Mouse (Mus musculus) kidney, embryonic 14.5 days (tissue): Measurements from ENCODE around the gene Foxn4. TPM values are rescaled to one million over a fixed set of nuclear protein-coding genes. Genes with fewer than 3 reads are reported as not detected.

Experiments
- ATAC-seq: fragments of 200-750 bp; cut with Nextera tagmentation; 2 replicates; pipeline ENCODE4 v1.8.0; 2017; ENCODE audit warnings: moderate number of reproducible peaks, mild to moderate bottlenecking, moderate TSS enrichment, moderate library complexity; ENCODE audit not compliant: low FRiP score, low TSS enrichment
- H3K27ac ChIP-seq: fragments of 300-500 bp; sonication (generic); 2 replicates; pipeline ENCODE4 v1.5.1; 2014; ENCODE audit warnings: low read depth, mild to moderate bottlenecking, low read length, moderate library complexity, mixed read lengths
- H3K27me3 ChIP-seq: fragments of 300-500 bp; sonication (generic); 2 replicates; pipeline ENCODE4 v1.6.1; 2014; ENCODE audit warnings: mild to moderate bottlenecking, low read length; ENCODE audit not compliant: control insufficient read depth, insufficient read depth
- H3K36me3 ChIP-seq: fragments of 300-500 bp; sonication (generic); 2 replicates; pipeline ENCODE4 v1.6.1; 2014; ENCODE audit warnings: low read length, mixed read lengths; ENCODE audit not compliant: control insufficient read depth, insufficient read depth
- H3K4me1 ChIP-seq: fragments of 300-500 bp; sonication (generic); 2 replicates; pipeline ENCODE4 v1.6.1; 2014; ENCODE audit warnings: low read length, mixed read lengths; ENCODE audit not compliant: control insufficient read depth, insufficient read depth
- H3K4me2 ChIP-seq: fragments of 300-500 bp; sonication (generic); replicated peaks from 2 replicates; pipeline ENCODE4 v1.6.1; 2014; ENCODE audit warnings: low read depth, mild to moderate bottlenecking, low read length
- H3K4me3 ChIP-seq: fragments of 300-500 bp; sonication (generic); 2 replicates; pipeline ENCODE4 v1.5.1; 2014; ENCODE audit warnings: mild to moderate bottlenecking, low read length
- H3K9ac ChIP-seq: fragments of 300-500 bp; sonication (generic); 2 replicates; pipeline ENCODE4 v1.6.1; 2014; ENCODE audit warnings: low read depth, mild to moderate bottlenecking, low read length, moderate library complexity
- H3K9me3 ChIP-seq: fragments of 300-500 bp; sonication (generic); 2 replicates; pipeline ENCODE4 v1.6.1; 2016; ENCODE audit warnings: low read length; ENCODE audit not compliant: control insufficient read depth
- WGBS: fragments of 180-500 bp; shearing (Covaris S2); extraction: QIAGEN DNeasy Blood & Tissue Kit; methylation state at CpG from one replicate; pipeline ENCODE4 v1.1.7; 2014; 5-methylcytosine and 5-hydroxymethylcytosine counted together
- polyA plus RNA-seq: library from polyadenylated mRNA; unstranded; fragments of >200 nt; fragmentation: Nextera tagmentation; extraction: Ambion mirVana; gene quantifications from 2 replicates; pipeline ENCODE4 v1.2.1, GENCODE M21; 2014

Gene Foxn4
- polyA plus RNA-seq, 1 experiment from 2014 or later: not detected

DNA sequence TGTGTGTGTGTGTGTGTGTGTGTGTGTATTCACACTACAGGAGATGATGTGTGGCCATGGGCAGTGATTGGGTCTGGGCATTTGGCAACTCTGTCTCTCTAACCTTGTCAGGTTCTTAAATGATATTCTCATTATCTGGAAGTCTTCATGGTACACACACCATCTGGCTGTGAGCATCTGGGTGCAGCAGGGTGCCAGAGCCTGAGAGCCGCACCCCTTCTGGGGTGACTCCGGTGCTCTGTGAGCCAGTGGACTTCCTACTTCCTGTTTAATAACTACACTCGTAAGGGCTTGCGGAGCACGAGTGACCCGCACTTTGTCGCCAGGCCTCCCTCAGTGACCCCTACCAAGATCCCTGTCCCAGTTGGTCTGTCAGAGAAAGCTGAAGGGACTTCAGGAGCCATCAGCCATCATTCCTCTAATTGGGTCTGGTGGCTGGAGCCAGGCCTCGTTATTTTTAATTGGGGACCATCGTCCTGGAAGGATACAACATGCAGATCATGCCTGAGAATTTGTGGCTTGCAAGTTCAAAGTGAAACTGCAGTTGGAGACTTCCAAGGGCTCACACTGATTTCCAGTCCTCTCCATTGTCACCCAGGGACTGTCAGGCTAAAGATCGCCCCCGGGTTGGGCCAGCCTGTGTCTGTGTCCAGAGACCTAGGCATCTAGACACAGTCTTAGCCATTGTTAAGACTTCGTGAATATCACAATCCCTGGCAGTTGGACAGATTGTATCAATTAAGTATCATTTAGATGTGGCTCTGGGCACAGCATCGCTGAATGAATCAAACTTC, 11.2 kb upstream of the Foxn4 start:
- WGBS: 70% methylated on average over 13 of the region's 13 CpGs
- Histone ChIP-seq H3K9ac (no peak overlapping the region), H3K4me1 (no peaks in the 10 kb centered on the region), H3K9me3 (no peaks in the 10 kb centered on the region), H3K27ac (no peak overlapping the region), H3K27me3 (peaks cover 4% of the 10 kb centered on the region; the same call in 1 of the 2 replicates), H3K4me3 (no peak overlapping the region), H3K4me2 (no peak overlapping the region), H3K36me3 (no peaks in the 10 kb centered on the region)
- ATAC-seq: no peak

DNA sequence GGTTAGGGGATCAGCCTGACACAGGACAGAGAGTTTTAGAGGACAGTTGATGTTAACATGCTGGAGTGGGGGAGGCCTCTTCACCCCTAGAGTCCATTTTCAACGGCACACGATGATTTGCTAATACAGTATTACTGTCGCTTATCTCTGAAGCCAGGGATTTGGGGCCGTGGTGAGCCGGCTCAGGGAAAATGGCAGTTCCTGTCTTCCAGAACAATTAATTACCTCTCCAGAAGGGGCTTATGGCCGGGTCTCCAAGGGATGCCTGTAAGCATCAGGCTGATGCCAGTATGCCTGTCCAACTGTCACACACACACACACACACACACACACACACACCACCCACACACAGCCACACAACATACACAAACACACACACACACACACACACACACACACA, 8.7 kb upstream of the Foxn4 start:
- ATAC-seq: no peak
- no peaks in the 10 kb centered on the region for H3K9me3 ChIP-seq
- H3K27me3 ChIP-seq: peaks cover 8% of the 10 kb centered on the region; the same call in 1 of the 2 replicates
- H3K36me3 ChIP-seq: no peaks in the 10 kb centered on the region
- H3K9ac ChIP-seq: no peak overlapping the region
- no peak overlapping the region for H3K27ac ChIP-seq
- WGBS: 52% methylated on average over 6 of the region's 6 CpGs
- H3K4me1 ChIP-seq: no peaks in the 10 kb centered on the region
- H3K4me2 ChIP-seq: no peak overlapping the region
- H3K4me3 ChIP-seq: no peak overlapping the region

DNA sequence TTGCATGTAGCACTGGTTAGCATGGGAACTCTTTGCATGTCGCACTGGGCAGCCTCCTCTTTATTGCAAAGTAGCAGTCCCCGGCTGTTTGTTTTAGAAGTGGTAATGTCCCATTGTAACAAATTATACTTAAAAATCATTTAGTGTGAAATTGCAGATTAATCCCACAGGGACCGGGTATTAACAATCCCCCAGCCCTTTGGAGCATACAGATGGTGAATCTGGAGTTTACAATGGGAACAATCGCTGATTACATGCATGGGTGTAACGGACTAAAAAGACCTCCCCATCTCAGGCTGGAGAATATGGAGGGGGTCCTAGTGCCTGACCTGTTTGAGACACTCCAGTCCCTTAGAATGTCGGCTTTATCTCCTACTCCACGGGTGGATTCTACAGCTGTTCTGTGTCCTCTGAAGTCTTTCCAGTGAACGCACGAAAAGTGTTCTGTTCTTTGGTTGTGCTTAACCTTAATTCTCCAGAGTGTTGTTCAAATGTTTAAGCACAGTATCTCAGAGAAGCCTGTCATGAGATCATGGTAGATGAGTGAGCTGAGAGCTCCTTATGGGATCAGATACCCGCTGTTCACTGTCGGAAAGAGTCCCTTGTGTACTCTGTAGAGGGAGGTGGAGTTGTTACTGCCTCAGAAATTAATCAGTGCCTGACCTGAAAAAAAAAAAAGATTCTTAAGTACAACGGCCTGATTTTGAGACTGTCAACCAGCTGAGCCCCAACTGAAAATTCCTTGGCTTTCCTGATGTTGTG, 6.0 kb upstream of the Foxn4 start:
- Histone ChIP-seq H3K27ac (no peak overlapping the region), H3K4me3 (no peak overlapping the region), H3K36me3 (no peaks in the 10 kb centered on the region), H3K9ac (no peak overlapping the region), H3K27me3 (peaks cover 36% of the 10 kb centered on the region), H3K4me1 (no peaks in the 10 kb centered on the region), H3K4me2 (no peak overlapping the region), H3K9me3 (no peaks in the 10 kb centered on the region)
- ATAC-seq: no peak
- WGBS: 59% methylated on average over 12 of the region's 12 CpGs

- Histone ChIP-seq H3K4me1 (peaks cover 7% of the 10 kb centered on the region), H3K27ac (no peak overlapping the region), H3K4me2 (no peak overlapping the region), H3K36me3 (no peaks in the 10 kb centered on the region), H3K4me3 (no peak overlapping the region), H3K9ac (no peak overlapping the region), H3K9me3 (no peaks in the 10 kb centered on the region), H3K27me3 (peaks cover 68% of the 10 kb centered on the region)
- WGBS: 26% methylated on average over 16 of the region's 16 CpGs
- ATAC-seq: no peak
Observed at GRCm38 (mm10) chr5:114275991-114276390, 2.4 kb upstream of the Foxn4 start.

- no peak for ATAC-seq
- no peak overlapping the region for H3K4me2 ChIP-seq
- no peaks in the 10 kb centered on the region for H3K36me3 ChIP-seq
- WGBS: 19% methylated on average over 8 of the region's 8 CpGs
- no peak overlapping the region for H3K4me3 ChIP-seq
- no peak overlapping the region for H3K9ac ChIP-seq
- no peak overlapping the region for H3K27ac ChIP-seq
- H3K4me1 ChIP-seq: peaks cover 7% of the 10 kb centered on the region
- peaks cover 68% of the 10 kb centered on the region for H3K27me3 ChIP-seq
- H3K9me3 ChIP-seq: no peaks in the 10 kb centered on the region
Observed at GRCm38 (mm10) chr5:114275339-114275738, 1.7 kb upstream of the Foxn4 start.

- 11% methylated on average over 12 of the region's 12 CpGs for WGBS
- H3K27ac ChIP-seq: no peak overlapping the region
- H3K36me3 ChIP-seq: no peaks in the 10 kb centered on the region
- H3K4me1 ChIP-seq: peaks cover 7% of the 10 kb centered on the region
- no peaks in the 10 kb centered on the region for H3K9me3 ChIP-seq
- H3K4me3 ChIP-seq: no peak overlapping the region
- H3K9ac ChIP-seq: no peak overlapping the region
- H3K27me3 ChIP-seq: peaks cover 37% of the 10 kb centered on the region
- H3K4me2 ChIP-seq: no peak overlapping the region
- no peak for ATAC-seq
Observed at GRCm38 (mm10) chr5:114269984-114270383, 3.6 kb downstream of the Foxn4 start.

DNA sequence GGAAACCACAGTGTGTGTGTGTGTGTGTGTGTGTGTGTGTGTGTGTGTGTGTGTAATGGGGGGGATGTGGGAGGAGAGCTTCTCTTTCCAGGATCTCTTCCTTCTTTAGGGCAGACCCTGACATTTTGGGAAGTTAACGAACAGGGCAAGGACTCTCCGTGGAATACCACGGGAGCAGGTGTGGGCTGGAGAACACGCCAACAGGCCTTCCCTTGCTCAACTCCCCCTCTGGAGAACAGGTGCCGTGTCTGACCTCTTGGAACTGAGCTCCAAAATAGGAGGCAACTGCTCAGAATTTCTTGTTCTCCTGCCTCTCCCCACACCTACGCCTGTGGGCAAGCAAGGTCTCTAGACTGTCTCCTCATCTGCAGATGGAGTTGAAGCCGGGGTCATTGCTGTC, 4.1 kb downstream of the Foxn4 start:
- WGBS: 52% methylated on average over 7 of the region's 7 CpGs
- ATAC-seq: no peak

GRCm38 (mm10) chr5:114268646-114269045, 5.0 kb downstream of the Foxn4 start:
- ATAC-seq: no peak

More for the DNA sequence above, 4.1 kb downstream of the Foxn4 start:
- Histone ChIP-seq H3K4me3 (no peak overlapping the region), H3K4me1 (peaks cover 7% of the 10 kb centered on the region), H3K4me2 (no peak overlapping the region), H3K36me3 (no peaks in the 10 kb centered on the region), H3K27me3 (peaks cover 32% of the 10 kb centered on the region), H3K27ac (no peak overlapping the region), H3K9me3 (no peaks in the 10 kb centered on the region), H3K9ac (no peak overlapping the region)

DNA sequence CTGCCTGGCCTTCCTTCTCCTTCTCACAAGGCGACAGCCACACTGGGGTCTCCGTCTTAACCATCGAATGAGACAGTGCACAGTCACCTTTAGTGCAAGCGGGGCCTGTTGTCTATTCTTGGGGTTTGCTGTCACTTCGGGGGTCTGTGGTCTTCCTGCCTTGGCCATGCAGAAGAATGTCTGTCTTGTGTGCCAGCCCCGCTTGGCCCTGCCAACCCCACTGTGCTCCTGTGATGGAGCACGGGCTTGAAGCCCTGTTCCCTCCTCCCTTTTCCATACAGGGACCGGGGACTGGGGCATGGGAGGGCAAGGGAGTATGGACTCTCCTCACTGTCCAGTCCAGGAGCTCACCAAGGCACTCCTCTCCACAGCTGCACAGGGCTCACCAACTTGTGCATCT, 8.8 kb downstream of the Foxn4 start:
- H3K9me3 ChIP-seq: no peaks in the 10 kb centered on the region

More at GRCm38 (mm10) chr5:114268646-114269045, 5.0 kb downstream of the Foxn4 start:
- Histone ChIP-seq H3K4me2 (no peak overlapping the region), H3K27me3 (peaks cover 24% of the 10 kb centered on the region), H3K27ac (no peak overlapping the region), H3K4me1 (peaks cover 3% of the 10 kb centered on the region), H3K9me3 (no peaks in the 10 kb centered on the region), H3K9ac (no peak overlapping the region), H3K36me3 (no peaks in the 10 kb centered on the region), H3K4me3 (no peak overlapping the region)
- WGBS: 35% methylated on average over 7 of the region's 7 CpGs

More for the DNA sequence above, 8.8 kb downstream of the Foxn4 start:
- Histone ChIP-seq H3K4me3 (no peak overlapping the region), H3K27ac (no peak overlapping the region), H3K4me2 (no peak overlapping the region), H3K36me3 (no peaks in the 10 kb centered on the region), H3K9ac (no peak overlapping the region), H3K27me3 (no peaks in the 10 kb centered on the region), H3K4me1 (no peaks in the 10 kb centered on the region)
- no peak for ATAC-seq
- WGBS: 83% methylated on average over 8 of the region's 8 CpGs
